Comparison of ENCODE assay signal across 35 mouse cellular contexts in the genomic region with DNA sequence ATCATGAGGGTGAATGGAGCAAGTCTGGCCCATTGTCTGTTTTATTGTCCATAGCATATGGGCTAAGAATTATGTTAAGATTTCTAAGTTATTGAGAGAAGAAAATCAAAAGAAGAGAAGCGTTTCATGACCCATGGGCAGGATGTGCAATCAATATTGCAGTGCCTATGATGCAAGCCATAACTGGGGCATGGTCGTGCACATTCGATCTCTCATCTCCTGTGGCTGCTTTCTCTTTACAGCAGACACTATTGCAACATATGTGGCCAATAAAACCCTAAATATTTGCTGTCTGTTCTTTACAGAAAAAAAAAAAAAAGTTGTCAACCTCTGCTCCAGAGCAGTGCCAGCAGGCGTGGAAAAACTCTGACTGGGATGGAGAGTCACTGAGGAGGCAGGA. TPM values are rescaled to one million over a fixed set of nuclear protein-coding genes. Genes with fewer than 3 reads are reported as not detected.
DNase-seq lines count a peak whose midpoint lies in the region; ATAC-seq and TF ChIP-seq lines count a peak whose summit lies in the region.
"Had no signal": no experiment of that assay in that cellular context is flagged by ENCODE, and none has a peak within 500 bp of the region (broad histone marks: within the 10 kb centered on the region; RNA-seq: fewer than 3 reads in every experiment).

No protein-coding gene starts in this region.

- TF ChIP-seq POLR2A in cerebellum, adult 2 months (IDR thresholded peaks at IDR 0.05; ENCODE audit: borderline replicate concordance, insufficient read depth, low read length), result no peak

- H3K27me3 ChIP-seq in liver, embryonic 13.5 days, result no peaks in the 10 kb centered on the region
- H3K27me3 ChIP-seq in liver, embryonic 11.5 days (replicated peaks; ENCODE audit: control insufficient read depth, insufficient read depth, low read length), result no peaks in the 10 kb centered on the region
- H3K27me3 ChIP-seq in liver, embryonic 16.5 days (ENCODE audit: control insufficient read depth, insufficient read depth, low read depth, low read length), result no peaks in the 10 kb centered on the region
- H3K27me3 ChIP-seq in cerebellum, adult 2 months (ENCODE audit: control insufficient read depth, insufficient read depth, low read length), result no peaks in the 10 kb centered on the region
- H3K27me3 ChIP-seq: embryonic facial prominence, embryonic 13.5 days; forebrain, embryonic 15.5 days; heart, embryonic 13.5 days had no signal

- no peak overlapping the region for H3K9ac ChIP-seq in liver, embryonic 13.5 days
- H3K9ac ChIP-seq in liver, embryonic 11.5 days (ENCODE audit: low read depth, low read length), result no peak overlapping the region
- H3K9ac ChIP-seq in liver, embryonic 16.5 days (ENCODE audit: low read depth, low read length), result no peak overlapping the region
- H3K9ac ChIP-seq: embryonic facial prominence, embryonic 13.5 days; forebrain, embryonic 12.5 days; forebrain, embryonic 15.5 days; heart, embryonic 13.5 days; hindbrain, embryonic 14.5 days had no signal

- no peak for DNase-seq in liver, embryonic 13.5 days
- DNase-seq in liver, embryonic 11.5 days (ENCODE audit: low spot score), result no peak
- DNase-seq in cerebellum, adult 2 months, result no peak
- DNase-seq in kidney, adult 9 months, result no peak
- DNase-seq in layer of hippocampus, postnatal 36 days, result no peak
- DNase-seq: adrenal gland, adult 2 months; adrenal gland, postnatal 14 days; cerebellum, adult 11 months; cerebellum, adult 8-10 months; cerebellum, postnatal 10 days; cerebellum, postnatal 36 days; embryo, embryonic 11 days; gastrocnemius, adult 2 months; gastrocnemius, postnatal 25 days; heart, adult 2 months; heart, postnatal 14 days; heart, postnatal 4 days had no signal

- H3K4me2 ChIP-seq in liver, embryonic 13.5 days, result no peak overlapping the region
- no peak overlapping the region for H3K4me2 ChIP-seq in liver, embryonic 11.5 days
- H3K4me2 ChIP-seq in liver, embryonic 16.5 days (ENCODE audit: low read depth, low read length), result no peak overlapping the region
- H3K4me2 ChIP-seq: embryonic facial prominence, embryonic 13.5 days; forebrain, embryonic 12.5 days; forebrain, embryonic 15.5 days; heart, embryonic 13.5 days; hindbrain, embryonic 14.5 days had no signal

- no peak overlapping the region for H3K4me3 ChIP-seq in liver, embryonic 13.5 days (replicated peaks)
- no peak overlapping the region for H3K4me3 ChIP-seq in liver, embryonic 11.5 days (ENCODE audit: low read depth, low read length)
- H3K4me3 ChIP-seq in liver, embryonic 16.5 days (ENCODE audit: low read depth, low read length), result no peak overlapping the region
- H3K4me3 ChIP-seq in cerebellum, adult 2 months (replicated peaks; ENCODE audit: insufficient read depth, low read depth, low read length), result no peak overlapping the region
- H3K4me3 ChIP-seq: embryonic facial prominence, embryonic 10.5 days; embryonic facial prominence, embryonic 13.5 days; erythroblast, embryonic 14.5 days; forebrain, embryonic 12.5 days; forebrain, embryonic 15.5 days; gastrocnemius, adult 2 months; heart, adult 2 months; heart, embryonic 10.5 days; heart, embryonic 13.5 days had no signal

- ATAC-seq in liver, embryonic 13.5 days (ENCODE audit: low read depth), result no peak
- ATAC-seq in liver, embryonic 11.5 days (replicated peaks; ENCODE audit: low FRiP score), result no peak
- ATAC-seq in granulocyte monocyte progenitor cell, adult 5-6 weeks (replicated peaks; ENCODE audit: poor library complexity, severe bottlenecking), result peak; percentile 98
- ATAC-seq in liver, embryonic 16.5 days (ENCODE audit: low read depth), result peak; percentile 42; the same call in 1 of the 2 replicates
- ATAC-seq in megakaryocyte progenitor cell, adult 5-6 weeks (replicated peaks; ENCODE audit: poor library complexity), result peak; percentile 66
- ATAC-seq: forebrain, embryonic 15.5 days; hindbrain, postnatal 0 days; inflammation-experienced regulatory T-cells, adult 6 months had no signal

- no peak for TF ChIP-seq CTCF in cerebellum, adult 2 months (IDR thresholded peaks at IDR 0.05; ENCODE audit: borderline replicate concordance, insufficient read depth, low read depth, low read length)

- no peaks in the 10 kb centered on the region for H3K9me3 ChIP-seq in liver, embryonic 13.5 days (replicated peaks)
- H3K9me3 ChIP-seq in liver, embryonic 11.5 days (ENCODE audit: control insufficient read depth, low read length), result no peaks in the 10 kb centered on the region
- no peaks in the 10 kb centered on the region for H3K9me3 ChIP-seq in liver, embryonic 16.5 days (replicated peaks; ENCODE audit: control insufficient read depth, low read length)
- H3K9me3 ChIP-seq: embryonic facial prominence, embryonic 10.5 days; embryonic facial prominence, embryonic 13.5 days; forebrain, embryonic 12.5 days; forebrain, embryonic 15.5 days; heart, embryonic 10.5 days; heart, embryonic 13.5 days had no signal

- no peaks in the 10 kb centered on the region for H3K36me3 ChIP-seq in liver, embryonic 13.5 days
- no peaks in the 10 kb centered on the region for H3K36me3 ChIP-seq in liver, embryonic 11.5 days (ENCODE audit: control insufficient read depth, insufficient read depth, low read length)
- H3K36me3 ChIP-seq in liver, embryonic 16.5 days (ENCODE audit: control insufficient read depth, insufficient read depth), result no peaks in the 10 kb centered on the region
- H3K36me3 ChIP-seq: embryonic facial prominence, embryonic 10.5 days; embryonic facial prominence, embryonic 13.5 days; forebrain, embryonic 12.5 days; forebrain, embryonic 15.5 days; heart, embryonic 10.5 days; heart, embryonic 13.5 days had no signal

- peak overlapping the region; percentile 22 for H3K27ac ChIP-seq in liver, embryonic 13.5 days
- H3K27ac ChIP-seq in liver, embryonic 11.5 days (ENCODE audit: low read depth, low read length), result no peak overlapping the region
- peak overlapping the region; percentile 25; the same call in 1 of the 2 replicates for H3K27ac ChIP-seq in liver, embryonic 16.5 days (ENCODE audit: low read length)
- no peak overlapping the region for H3K27ac ChIP-seq in cerebellum, adult 2 months (ENCODE audit: insufficient read depth, low read length)
- H3K27ac ChIP-seq: embryonic facial prominence, embryonic 10.5 days; embryonic facial prominence, embryonic 13.5 days; forebrain, embryonic 12.5 days; forebrain, embryonic 15.5 days; gastrocnemius, adult 2 months; heart, adult 2 months; heart, embryonic 10.5 days; heart, embryonic 13.5 days; hindbrain, embryonic 14.5 days; hindbrain, postnatal 0 days had no signal

- WGBS in liver, embryonic 13.5 days (ENCODE audit: insufficient replicate concordance), result 77% methylated on average over 4 of the region's 4 CpGs
- WGBS in liver, embryonic 11.5 days, result 77% methylated on average over 4 of the region's 4 CpGs
- 66% methylated on average over 4 of the region's 4 CpGs for WGBS in liver, embryonic 16.5 days (ENCODE audit: insufficient replicate concordance)
- WGBS in cerebellum, adult 2 months, result 90% methylated on average over 4 of the region's 4 CpGs

- peaks cover 69% of the 10 kb centered on the region for H3K4me1 ChIP-seq in liver, embryonic 13.5 days (replicated peaks)
- H3K4me1 ChIP-seq in liver, embryonic 11.5 days (replicated peaks; ENCODE audit: control insufficient read depth, insufficient read depth, low read length), result peaks cover 22% of the 10 kb centered on the region
- peaks cover 51% of the 10 kb centered on the region for H3K4me1 ChIP-seq in liver, embryonic 16.5 days (ENCODE audit: control insufficient read depth, low read depth, low read length)
- no peaks in the 10 kb centered on the region for H3K4me1 ChIP-seq in cerebellum, adult 2 months (ENCODE audit: control insufficient read depth, insufficient read depth, low read length)

RNA-seq across cellular contexts. Expression of gene Lats2, which starts 2.1 kb away (rescaled TPM):
- polyA plus RNA-seq in liver, embryonic 13.5 days (2015; fragmentation: Nextera tagmentation; extraction: Ambion mirVana), result 3.6 and 4.6 TPM in 2 replicates
- polyA plus RNA-seq in liver, embryonic 11.5 days (2014; fragmentation: Nextera tagmentation; extraction: Ambion mirVana), result 8.7 and 9.7 TPM in 2 replicates
- 14.3 and 22.9 TPM in 2 replicates for total RNA-seq in granulocyte monocyte progenitor cell, adult 5-6 weeks (2014; fragmentation: Nextera tagmentation)
- total RNA-seq in granulocyte monocyte progenitor cell, adult 5-6 weeks (2017), result 10.3 TPM in 2 replicates
- polyA plus RNA-seq in liver, embryonic 16.5 days (2015; fragmentation: Nextera tagmentation; extraction: Ambion mirVana), result 5.2 and 6.1 TPM in 2 replicates
- 9.3 and 16.9 TPM in 2 replicates for total RNA-seq in megakaryocyte progenitor cell, adult 5-6 weeks (2015)
- total RNA-seq in megakaryocyte progenitor cell, adult 5-6 weeks (2017), result 8.1 and 8.2 TPM in 2 replicates
- 32.6 and 33.5 TPM in 2 replicates for polyA plus RNA-seq in cerebellum, adult 2 months (2012; rRNA removed)
- total RNA-seq in layer of hippocampus, postnatal 36 days (2021), result 10 to 100 TPM; 45.5 to 46.1 TPM

RNA-seq across cellular contexts. Expression of gene Gm49361, which starts 10.2 kb away (rescaled TPM):
- polyA plus RNA-seq in liver, embryonic 13.5 days (2015; fragmentation: Nextera tagmentation; extraction: Ambion mirVana), result not detected in 2 replicates
- not detected in 2 replicates for polyA plus RNA-seq in liver, embryonic 11.5 days (2014; fragmentation: Nextera tagmentation; extraction: Ambion mirVana)
- total RNA-seq in granulocyte monocyte progenitor cell, adult 5-6 weeks (2014; fragmentation: Nextera tagmentation), result not detected in 2 replicates
- total RNA-seq in granulocyte monocyte progenitor cell, adult 5-6 weeks (2017), result not detected in 2 replicates
- polyA plus RNA-seq in liver, embryonic 16.5 days (2015; fragmentation: Nextera tagmentation; extraction: Ambion mirVana), result not detected in 2 replicates
- total RNA-seq in megakaryocyte progenitor cell, adult 5-6 weeks (2015), result not detected in 2 replicates
- total RNA-seq in megakaryocyte progenitor cell, adult 5-6 weeks (2017), result not detected in 2 replicates
- polyA plus RNA-seq in cerebellum, adult 2 months (2012; rRNA removed), result not detected in 2 replicates
- total RNA-seq in layer of hippocampus, postnatal 36 days (2021), result 1 to 10 TPM in 1 of 2 experiments, under 1 TPM in 1; 0.43 to 4.5 TPM
- total RNA-seq: ES-E14; gastrocnemius, adult 2 months had no signal
- polyA plus RNA-seq: adrenal gland, adult 2 months; cortical plate, adult 2 months; embryonic facial prominence, embryonic 10.5 days; embryonic facial prominence, embryonic 13.5 days; forebrain, embryonic 12.5 days; forebrain, embryonic 15.5 days; gonadal fat pad, adult 2 months; heart, adult 2 months; heart, embryonic 10.5 days; heart, embryonic 13.5 days; heart, embryonic 16.5 days; hindbrain, embryonic 11.5 days; hindbrain, embryonic 14.5 days; hindbrain, postnatal 0 days; inflammation-experienced regulatory T-cells, adult 6 months had no signal

RNA-seq across cellular contexts. Expression of gene Sap18, which starts 41.9 kb away (rescaled TPM):
- polyA plus RNA-seq in liver, embryonic 13.5 days (2015; fragmentation: Nextera tagmentation; extraction: Ambion mirVana), result 10.1 and 11.9 TPM in 2 replicates
- 27.6 and 33.7 TPM in 2 replicates for polyA plus RNA-seq in liver, embryonic 11.5 days (2014; fragmentation: Nextera tagmentation; extraction: Ambion mirVana)
- 82.0 and 298 TPM in 2 replicates for total RNA-seq in granulocyte monocyte progenitor cell, adult 5-6 weeks (2014; fragmentation: Nextera tagmentation)
- total RNA-seq in granulocyte monocyte progenitor cell, adult 5-6 weeks (2017), result 29.6 and 87.7 TPM in 2 replicates
- 8.2 and 10.1 TPM in 2 replicates for polyA plus RNA-seq in liver, embryonic 16.5 days (2015; fragmentation: Nextera tagmentation; extraction: Ambion mirVana)
- 160 and 206 TPM in 2 replicates for total RNA-seq in megakaryocyte progenitor cell, adult 5-6 weeks (2015)
- 16.6 and 19.9 TPM in 2 replicates for total RNA-seq in megakaryocyte progenitor cell, adult 5-6 weeks (2017)
- polyA plus RNA-seq in cerebellum, adult 2 months (2012; rRNA removed), result 25.0 and 25.5 TPM in 2 replicates
- 10 to 100 TPM; 37.9 to 61.0 TPM for total RNA-seq in layer of hippocampus, postnatal 36 days (2021)

Comparison
In these comparisons a context has a peak if more than half of its experiments do, and no peak if none do; other contexts are left out.
1. ATAC-seq: peak in granulocyte monocyte progenitor cell, adult 5-6 weeks (single experiment), liver, embryonic 16.5 days (single experiment) and megakaryocyte progenitor cell, adult 5-6 weeks (single experiment); none in liver, embryonic 13.5 days (single experiment) and liver, embryonic 11.5 days (single experiment).
2. H3K27ac ChIP-seq: peak in liver, embryonic 13.5 days (single experiment) and liver, embryonic 16.5 days (single experiment); none in liver, embryonic 11.5 days (single experiment) and cerebellum, adult 2 months (single experiment).